Mouse (Mus musculus): Measurements from ENCODE around the gene Mroh2a. TPM values are rescaled to one million over a fixed set of nuclear protein-coding genes. Genes with fewer than 3 reads are reported as not detected.

The Mroh2a gene
- total and polyA plus RNA-seq, 3 experiments: 0.06 to 0.13 TPM; not detected in 1

- WGBS: 19% methylated on average over 1 of the region's 1 CpGs
- intact Hi-C loops (cut with DNase I): no loop called here
- DNase-seq: no peak
Measured at GRCm38 (mm10) chr1:88294650-88295049, 67.9 kb downstream of the Mroh2a start.

GRCm38 (mm10) chr1:88296171-88296920 is 69.6 kb downstream of the Mroh2a start:
- WGBS: 58% methylated on average over 4 of the region's 4 CpGs
- Histone ChIP-seq H3K9ac (ENCODE audit: low read depth, low read length) (no peak overlapping the region), H3K79me2 (replicated peaks; ENCODE audit: control insufficient read depth, insufficient read depth, low read length) (no peaks in the 10 kb centered on the region), H3K27me3 (ENCODE audit: control insufficient read depth, insufficient read depth, low read length) (no peaks in the 10 kb centered on the region), H3K4me1 (ENCODE audit: control insufficient read depth, insufficient read depth, low read length) (no peaks in the 10 kb centered on the region), H3K4me3 (no peak overlapping the region), H3K27ac (no peak overlapping the region), H3K36me3 (ENCODE audit: control insufficient read depth, insufficient read depth, low read length) (no peaks in the 10 kb centered on the region)
- TF ChIP-seq EP300 (IDR thresholded peaks at IDR 0.05; ENCODE audit: insufficient read depth, low read depth, low read length) (no peak), CTCF (IDR thresholded peaks at IDR 0.05) (no peak), POLR2A (IDR thresholded peaks at IDR 0.05; ENCODE audit: insufficient read depth, low read depth, low read length) (no peak)
- intact Hi-C loops (cut with DNase I): no loop called here
- DNase-seq: no peak

More at GRCm38 (mm10) chr1:88294650-88295049, 67.9 kb downstream of the Mroh2a start:
- Histone ChIP-seq H3K36me3 (ENCODE audit: control insufficient read depth, insufficient read depth, low read length) (no peaks in the 10 kb centered on the region), H3K79me2 (replicated peaks; ENCODE audit: control insufficient read depth, insufficient read depth, low read length) (no peaks in the 10 kb centered on the region), H3K4me3 (no peak overlapping the region), H3K27me3 (ENCODE audit: control insufficient read depth, insufficient read depth, low read length) (no peaks in the 10 kb centered on the region), H3K4me1 (ENCODE audit: control insufficient read depth, insufficient read depth, low read length) (no peaks in the 10 kb centered on the region), H3K27ac (no peak overlapping the region), H3K9ac (ENCODE audit: low read depth, low read length) (no peak overlapping the region)
- TF ChIP-seq CTCF (IDR thresholded peaks at IDR 0.05) (no peak), EP300 (IDR thresholded peaks at IDR 0.05; ENCODE audit: insufficient read depth, low read depth, low read length) (no peak), POLR2A (IDR thresholded peaks at IDR 0.05; ENCODE audit: insufficient read depth, low read depth, low read length) (no peak)

GRCm38 (mm10) chr1:88297480-88298258 is 70.9 kb downstream of the Mroh2a start:
- intact Hi-C loops (cut with DNase I): no loop called here
- no peak for DNase-seq
- Histone ChIP-seq H3K36me3 (ENCODE audit: control insufficient read depth, insufficient read depth, low read length) (no peaks in the 10 kb centered on the region), H3K9ac (ENCODE audit: low read depth, low read length) (no peak overlapping the region), H3K27ac (no peak overlapping the region), H3K4me3 (no peak overlapping the region), H3K27me3 (ENCODE audit: control insufficient read depth, insufficient read depth, low read length) (no peaks in the 10 kb centered on the region), H3K79me2 (replicated peaks; ENCODE audit: control insufficient read depth, insufficient read depth, low read length) (no peaks in the 10 kb centered on the region), H3K4me1 (ENCODE audit: control insufficient read depth, insufficient read depth, low read length) (no peaks in the 10 kb centered on the region)
- 61% methylated on average over 7 of the region's 7 CpGs for WGBS
- no peak for TF ChIP-seq POLR2A (IDR thresholded peaks at IDR 0.05; ENCODE audit: insufficient read depth, low read depth, low read length)
- TF ChIP-seq EP300 (IDR thresholded peaks at IDR 0.05; ENCODE audit: insufficient read depth, low read depth, low read length): no peak

- TF ChIP-seq EP300 (IDR thresholded peaks at IDR 0.05; ENCODE audit: insufficient read depth, low read depth, low read length): no peak
- TF ChIP-seq CTCF (IDR thresholded peaks at IDR 0.05): no peak
- WGBS: 50% methylated on average over 4 of the region's 4 CpGs
- H3K79me2 ChIP-seq (replicated peaks; ENCODE audit: control insufficient read depth, insufficient read depth, low read length): no peaks in the 10 kb centered on the region
- no peaks in the 10 kb centered on the region for H3K27me3 ChIP-seq (ENCODE audit: control insufficient read depth, insufficient read depth, low read length)
- intact Hi-C loops (cut with DNase I): no loop called here
- H3K9ac ChIP-seq (ENCODE audit: low read depth, low read length): no peak overlapping the region
- no peak overlapping the region for H3K4me3 ChIP-seq
- H3K36me3 ChIP-seq (ENCODE audit: control insufficient read depth, insufficient read depth, low read length): no peaks in the 10 kb centered on the region
- no peaks in the 10 kb centered on the region for H3K4me1 ChIP-seq (ENCODE audit: control insufficient read depth, insufficient read depth, low read length)
- H3K27ac ChIP-seq: no peak overlapping the region
- DNase-seq: no peak
Measured at GRCm38 (mm10) chr1:88298686-88299528, 72.1 kb downstream of the Mroh2a start.

GRCm38 (mm10) chr1:88299529-88299945 is 72.8 kb downstream of the Mroh2a start:
- no peak overlapping the region for H3K4me3 ChIP-seq
- H3K9ac ChIP-seq (ENCODE audit: low read depth, low read length): no peak overlapping the region
- intact Hi-C loops (cut with DNase I): no loop called here
- WGBS: 65% methylated on average over 2 of the region's 2 CpGs
- TF ChIP-seq CTCF (IDR thresholded peaks at IDR 0.05) (no peak), POLR2A (IDR thresholded peaks at IDR 0.05; ENCODE audit: insufficient read depth, low read depth, low read length) (no peak), EP300 (IDR thresholded peaks at IDR 0.05; ENCODE audit: insufficient read depth, low read depth, low read length) (no peak)
- H3K79me2 ChIP-seq (replicated peaks; ENCODE audit: control insufficient read depth, insufficient read depth, low read length): no peaks in the 10 kb centered on the region
- no peaks in the 10 kb centered on the region for H3K4me1 ChIP-seq (ENCODE audit: control insufficient read depth, insufficient read depth, low read length)
- no peak overlapping the region for H3K27ac ChIP-seq
- H3K27me3 ChIP-seq (ENCODE audit: control insufficient read depth, insufficient read depth, low read length): no peaks in the 10 kb centered on the region
- peak in 1 of 2 experiments; percentile 25 for DNase-seq
- H3K36me3 ChIP-seq (ENCODE audit: control insufficient read depth, insufficient read depth, low read length): no peaks in the 10 kb centered on the region

Data from heart, adult 2 months (tissue).